Mouse (Mus musculus) intestine, embryonic 14.5 days (tissue): Measurements from ENCODE around the gene Rasgrp2. TPM values are rescaled to one million over a fixed set of nuclear protein-coding genes. Genes with fewer than 3 reads are reported as not detected.

Experiments used
- ATAC-seq: fragments of 200-750 bp; cut with Nextera tagmentation; replicated peaks from 2 replicates; pipeline ENCODE4 v1.8.0; 2017; ENCODE audit warnings: low read depth, moderate number of reproducible peaks, moderate TSS enrichment, moderate library complexity; ENCODE audit not compliant: low FRiP score, low TSS enrichment
- DNase-seq: peaks from one replicate; pipeline ENCODE4 v3.0.0-alpha.2; 2018; ENCODE audit warnings: low spot score
- H3K27ac ChIP-seq: fragments of 300-500 bp; sonication (generic); 2 replicates; pipeline ENCODE4 v1.5.1; 2014; ENCODE audit warnings: low read depth, mild to moderate bottlenecking, control low read depth
- H3K27me3 ChIP-seq: fragments of 300-500 bp; sonication (generic); replicated peaks from 2 replicates; pipeline ENCODE4 v1.6.1; 2014; ENCODE audit warnings: low read length, control low read depth; ENCODE audit not compliant: control insufficient read depth, insufficient read depth
- H3K36me3 ChIP-seq: fragments of 300-500 bp; sonication (generic); 2 replicates; pipeline ENCODE4 v1.6.1; 2014; ENCODE audit warnings: low read length, control low read depth; ENCODE audit not compliant: control insufficient read depth, insufficient read depth
- H3K4me1 ChIP-seq: fragments of 300-500 bp; sonication (generic); replicated peaks from 2 replicates; pipeline ENCODE4 v1.6.1; 2014; ENCODE audit warnings: low read length, control low read depth, mixed read lengths; ENCODE audit not compliant: control insufficient read depth, insufficient read depth
- H3K4me2 ChIP-seq: fragments of 300-500 bp; sonication (generic); 2 replicates; pipeline ENCODE4 v1.6.1; 2014; ENCODE audit warnings: low read length
- H3K4me3 ChIP-seq: fragments of 300-500 bp; sonication (generic); 2 replicates; pipeline ENCODE4 v1.5.1; 2014; ENCODE audit warnings: low read depth, low read length, control low read depth, mixed read lengths
- H3K9ac ChIP-seq: fragments of 300-500 bp; sonication (generic); 2 replicates; pipeline ENCODE4 v1.6.1; 2014; ENCODE audit warnings: mild to moderate bottlenecking, low read length
- H3K9me3 ChIP-seq: fragments of 300-500 bp; sonication (generic); 2 replicates; pipeline ENCODE4 v1.6.1; 2016; ENCODE audit warnings: low read length, control low read depth; ENCODE audit not compliant: control insufficient read depth
- WGBS: fragments of 180-500 bp; shearing (Covaris S2); extraction: QIAGEN DNeasy Blood & Tissue Kit; methylation state at CpG from one replicate; pipeline ENCODE4 v1.1.7; 2014; 5-methylcytosine and 5-hydroxymethylcytosine counted together
- polyA plus RNA-seq: library from polyadenylated mRNA; unstranded; fragments of >200 nt; fragmentation: Nextera tagmentation; extraction: Ambion mirVana; gene quantifications from 2 replicates; pipeline ENCODE4 v1.2.1, GENCODE M21; 2014

Gene Rasgrp2
- polyA plus RNA-seq, 1 experiment from 2014 or later: 31.8 TPM

GRCm38 (mm10) chr19:6407109-6407508, 8.0 kb downstream of the Rasgrp2 start:
- no peaks in the 10 kb centered on the region for H3K36me3 ChIP-seq

GRCm38 (mm10) chr19:6407816-6408510, 8.8 kb downstream of the Rasgrp2 start:
- Histone ChIP-seq H3K9me3 (no peaks in the 10 kb centered on the region), H3K4me3 (no peak overlapping the region), H3K36me3 (no peaks in the 10 kb centered on the region), H3K4me2 (no peak overlapping the region), H3K4me1 (no peaks in the 10 kb centered on the region), H3K27ac (no peak overlapping the region), H3K9ac (no peak overlapping the region), H3K27me3 (0 out of 2 replicates have a peak, but pooled peaks cover 7% of the 10 kb centered on the region)
- DNase-seq (no peak), ATAC-seq (no peak)
- 52% methylated on average over 16 of the region's 16 CpGs for WGBS

More at GRCm38 (mm10) chr19:6407109-6407508, 8.0 kb downstream of the Rasgrp2 start:
- no peak overlapping the region for H3K27ac ChIP-seq
- H3K4me2 ChIP-seq: no peak overlapping the region
- H3K27me3 ChIP-seq: peaks cover 5% of the 10 kb centered on the region
- DNase-seq: no peak
- H3K4me3 ChIP-seq: no peak overlapping the region
- WGBS: 83% methylated on average over 8 of the region's 8 CpGs
- no peak for ATAC-seq
- H3K9me3 ChIP-seq: no peaks in the 10 kb centered on the region
- H3K9ac ChIP-seq: no peak overlapping the region
- peaks cover 3% of the 10 kb centered on the region for H3K4me1 ChIP-seq

- H3K9me3 ChIP-seq: no peaks in the 10 kb centered on the region
Measured at GRCm38 (mm10) chr19:6408749-6409148, 9.6 kb downstream of the Rasgrp2 start.

GRCm38 (mm10) chr19:6409176-6409575, 10.0 kb downstream of the Rasgrp2 start:
- Histone ChIP-seq H3K9me3 (no peaks in the 10 kb centered on the region), H3K27ac (no peak overlapping the region), H3K27me3 (0 out of 2 replicates have a peak, but pooled peaks cover 7% of the 10 kb centered on the region), H3K36me3 (no peaks in the 10 kb centered on the region), H3K4me1 (no peaks in the 10 kb centered on the region), H3K9ac (no peak overlapping the region), H3K4me2 (no peak overlapping the region), H3K4me3 (no peak overlapping the region)
- no peak for ATAC-seq
- WGBS: 85% methylated on average over 5 of the region's 5 CpGs
- no peak for DNase-seq

More at GRCm38 (mm10) chr19:6408749-6409148, 9.6 kb downstream of the Rasgrp2 start:
- DNase-seq (no peak), ATAC-seq (no peak)
- H3K27me3 ChIP-seq: 0 out of 2 replicates have a peak, but pooled peaks cover 10% of the 10 kb centered on the region
- H3K4me3 ChIP-seq: no peak overlapping the region
- H3K9ac ChIP-seq: no peak overlapping the region
- no peaks in the 10 kb centered on the region for H3K4me1 ChIP-seq
- no peaks in the 10 kb centered on the region for H3K36me3 ChIP-seq
- 77% methylated on average over 8 of the region's 8 CpGs for WGBS
- no peak overlapping the region for H3K27ac ChIP-seq
- H3K4me2 ChIP-seq: no peak overlapping the region

- no peaks in the 10 kb centered on the region for H3K4me1 ChIP-seq
- H3K4me3 ChIP-seq: no peak overlapping the region
- no peaks in the 10 kb centered on the region for H3K36me3 ChIP-seq
- 0 out of 2 replicates have a peak, but pooled peaks cover 7% of the 10 kb centered on the region for H3K27me3 ChIP-seq
- no peak overlapping the region for H3K4me2 ChIP-seq
- ATAC-seq (no peak), DNase-seq (no peak)
- H3K9ac ChIP-seq: no peak overlapping the region
- H3K27ac ChIP-seq: no peak overlapping the region
- WGBS: 86% methylated on average over 5 of the region's 5 CpGs
- H3K9me3 ChIP-seq: no peaks in the 10 kb centered on the region
Measured at GRCm38 (mm10) chr19:6409936-6410335, 10.8 kb downstream of the Rasgrp2 start.

GRCm38 (mm10) chr19:6412798-6413197, 13.7 kb downstream of the Rasgrp2 start:
- no peak overlapping the region for H3K27ac ChIP-seq
- no peak overlapping the region for H3K9ac ChIP-seq
- no peaks in the 10 kb centered on the region for H3K36me3 ChIP-seq
- WGBS: 50% methylated on average over 14 of the region's 14 CpGs
- no peaks in the 10 kb centered on the region for H3K9me3 ChIP-seq
- no peak overlapping the region for H3K4me3 ChIP-seq
- no peak overlapping the region for H3K4me2 ChIP-seq
- 0 out of 2 replicates have a peak, but pooled peaks cover 6% of the 10 kb centered on the region for H3K4me1 ChIP-seq
- ATAC-seq (no peak), DNase-seq (no peak)
- peaks cover 7% of the 10 kb centered on the region for H3K27me3 ChIP-seq

- no peak overlapping the region for H3K4me3 ChIP-seq
- ATAC-seq (no peak), DNase-seq (no peak)
- no peaks in the 10 kb centered on the region for H3K9me3 ChIP-seq
- H3K27me3 ChIP-seq: peaks cover 32% of the 10 kb centered on the region
- 40% methylated on average over 6 of the region's 6 CpGs for WGBS
- no peak overlapping the region for H3K9ac ChIP-seq
- no peak overlapping the region for H3K27ac ChIP-seq
- no peak overlapping the region for H3K4me2 ChIP-seq
- 0 out of 2 replicates have a peak, but pooled peaks cover 6% of the 10 kb centered on the region for H3K4me1 ChIP-seq
- H3K36me3 ChIP-seq: no peaks in the 10 kb centered on the region
Measured at GRCm38 (mm10) chr19:6415454-6415853, 16.3 kb downstream of the Rasgrp2 start.

- Histone ChIP-seq H3K9ac (no peak overlapping the region), H3K4me2 (no peak overlapping the region), H3K4me3 (no peak overlapping the region), H3K27ac (no peak overlapping the region), H3K4me1 (0 out of 2 replicates have a peak, but pooled peaks cover 6% of the 10 kb centered on the region), H3K27me3 (peaks cover 40% of the 10 kb centered on the region), H3K36me3 (no peaks in the 10 kb centered on the region), H3K9me3 (no peaks in the 10 kb centered on the region)
- WGBS: 15% methylated on average over 9 of the region's 9 CpGs
- DNase-seq (no peak), ATAC-seq (no peak)
Measured at GRCm38 (mm10) chr19:6416124-6416770, 17.1 kb downstream of the Rasgrp2 start.
